Mouse (Mus musculus) CD4-positive, CD25-positive, alpha-beta regulatory T cell, adult 9 weeks (primary cell): ENCODE data around the gene Hikeshi. TPM values are rescaled to one million over a fixed set of nuclear protein-coding genes. Genes with fewer than 3 reads are reported as not detected.

Experiments
- polyA plus RNA-seq: library from polyadenylated mRNA; unstranded; fragments of 100-300 nt; shearing (Covaris generic); gene quantifications from one replicate; pipeline ENCODE4 v1.2.1, GENCODE M21; 2017

Hikeshi gene
- polyA plus RNA-seq: 109 TPM

DNA sequence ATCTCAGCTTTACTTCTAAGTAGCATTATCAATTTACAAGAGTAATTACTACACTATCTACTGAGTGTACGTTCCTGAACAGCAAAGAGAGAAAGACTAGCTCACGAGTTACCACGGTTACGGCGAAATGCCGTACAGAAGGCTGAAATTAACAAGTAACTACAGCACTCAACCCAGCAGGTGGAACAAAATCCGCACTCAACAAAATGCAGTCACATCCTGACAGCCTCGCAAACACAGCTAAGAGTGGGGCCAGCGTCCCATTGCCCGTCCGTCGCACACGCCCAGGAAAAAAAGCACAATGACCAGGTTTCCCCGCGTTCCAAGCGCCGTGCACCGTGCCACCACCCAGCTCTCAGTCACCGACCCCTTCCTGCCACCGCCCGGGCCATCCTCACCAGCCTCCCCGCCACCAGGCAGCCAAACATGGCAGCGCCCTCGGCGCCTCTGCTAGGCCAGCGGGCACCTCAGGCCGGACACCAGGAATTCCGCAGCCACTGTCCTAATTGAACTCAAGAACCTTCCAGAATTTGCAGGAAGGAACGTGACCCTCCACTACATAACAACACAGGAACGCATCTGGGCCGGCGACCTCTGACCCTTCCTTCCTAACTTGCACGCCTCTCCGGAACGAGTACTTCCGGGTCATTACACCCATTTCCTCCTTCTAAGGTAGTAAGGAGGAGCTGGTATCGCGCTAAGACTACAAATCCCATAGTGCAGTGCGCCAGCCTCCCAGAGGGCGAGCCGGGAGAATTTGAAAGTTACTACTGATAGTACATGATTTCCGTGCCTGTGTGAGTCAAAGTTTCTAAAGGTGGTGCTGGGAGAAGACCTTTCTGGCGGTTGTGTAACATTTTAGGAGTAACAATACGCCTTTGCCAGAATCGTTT is at the start of gene Hikeshi:
Gene Hikeshi (minus strand): TSS at position 634 of the 893 bp plus-strand sequence.

DNA sequence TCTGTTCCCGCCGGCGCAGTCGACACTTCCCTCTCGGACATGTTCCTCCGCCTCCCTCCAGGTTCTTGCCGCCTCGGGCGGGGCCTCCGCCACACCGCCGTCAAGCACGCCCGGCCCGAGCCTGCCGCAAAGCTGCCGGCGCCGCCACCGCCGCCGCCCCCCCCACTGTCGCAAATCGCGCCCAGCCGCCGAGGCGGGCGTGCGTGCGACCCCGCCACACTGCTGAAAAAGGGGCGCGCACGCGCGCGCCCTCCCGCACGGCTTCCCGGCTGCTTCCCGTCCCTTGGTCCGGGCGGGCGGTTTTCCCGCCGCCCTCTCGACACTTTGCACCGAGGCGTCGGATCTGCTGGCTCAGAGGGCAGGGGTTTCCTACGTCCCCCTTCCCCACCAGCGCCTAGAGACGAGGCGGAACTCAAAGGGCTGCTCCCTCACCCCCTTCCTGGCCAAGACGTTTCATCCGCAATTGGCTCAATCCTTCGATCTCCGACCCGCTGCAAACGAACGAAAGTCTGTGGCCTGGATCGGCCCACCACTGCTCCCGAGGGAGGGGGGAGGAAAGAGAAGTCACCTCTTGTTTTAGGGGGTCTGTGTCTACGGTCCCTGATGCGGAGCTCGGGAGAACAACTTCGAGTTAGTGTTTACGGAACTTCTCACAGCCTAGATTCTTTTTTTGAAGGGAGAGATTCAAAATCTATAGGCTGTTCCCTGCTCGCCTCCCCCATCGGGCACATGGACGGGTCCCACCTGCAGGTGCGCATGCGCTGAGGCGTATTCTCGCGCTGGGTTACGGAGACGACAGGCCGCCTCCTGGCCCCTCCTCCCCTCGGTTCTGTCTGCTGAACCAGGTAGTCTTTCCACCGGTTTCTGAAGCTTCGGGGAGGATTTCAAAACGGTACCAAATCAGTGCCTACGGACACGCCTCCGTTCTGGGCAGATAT is 39.8 kb upstream of the Hikeshi start, which contains the start of gene Eed:
Gene Eed (minus strand): TSS at position 499 of the 938 bp plus-strand sequence.

DNA sequence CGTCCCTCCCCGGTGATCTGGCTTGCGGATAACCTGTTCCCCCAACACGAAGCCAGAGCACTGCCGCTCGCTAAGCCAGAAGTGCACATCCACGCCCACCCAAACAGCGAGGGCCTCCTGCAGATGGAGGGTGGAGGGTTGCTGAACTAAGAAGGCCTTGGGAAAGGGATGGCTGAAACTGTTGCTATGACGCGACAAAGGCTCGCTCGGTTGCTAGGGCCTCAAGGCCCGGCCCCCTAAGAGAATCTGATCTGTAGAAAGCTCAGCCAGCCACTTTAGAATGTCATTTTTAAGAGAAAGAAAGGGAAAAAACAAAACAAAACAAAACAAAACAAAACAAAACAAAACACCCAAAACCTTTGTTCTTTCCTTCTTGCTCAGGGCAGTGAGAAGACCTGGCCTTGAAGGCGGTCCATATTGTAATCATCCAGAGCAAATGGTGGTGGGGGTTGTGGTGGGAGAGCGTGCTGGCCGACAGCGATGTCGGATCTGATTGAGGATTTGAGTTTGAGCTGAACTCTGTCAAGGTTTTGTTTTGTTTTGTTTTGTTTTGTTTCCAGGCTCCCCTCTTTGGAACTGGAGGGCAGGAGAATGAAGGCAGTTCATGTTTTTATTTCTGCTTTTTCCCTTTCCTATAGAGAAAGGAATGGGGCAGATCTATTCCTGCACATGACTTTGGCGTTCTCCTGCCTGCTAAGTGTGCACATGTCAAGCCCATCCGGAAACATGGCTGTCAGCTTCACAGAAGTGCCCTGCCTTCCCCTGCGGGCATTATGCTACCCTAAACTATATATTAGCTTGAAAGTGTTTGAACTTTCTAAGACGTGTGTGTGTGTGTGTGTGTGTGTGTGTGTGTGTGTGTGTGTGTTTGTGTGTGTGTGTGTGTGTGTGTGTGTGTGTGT is 37.3 kb downstream of the Hikeshi start, which contains the start of gene Ccdc81:
Gene Ccdc81 (minus strand): TSS at position 188 of the 902 bp plus-strand sequence.

Other genes with a start within 250 kb of the Hikeshi start
- gene Ccdc81, start 37.6 kb downstream of the Hikeshi start, polyA plus RNA-seq: not detected
- gene Eed, start 39.8 kb upstream of the Hikeshi start, polyA plus RNA-seq: 77.1 TPM
- 25.3 TPM for gene Picalm, start 189.0 kb upstream of the Hikeshi start, polyA plus RNA-seq